Mouse (Mus musculus): ENCODE measurements around the gene Fut2.
"Not testable (repeated sequence)": the region's sequence is repeated elsewhere in the genome, so short reads cannot be mapped to it uniquely, and the experiment has no call there.

Fut2 gene

GRCm38 (mm10) chr7:45677627-45678295, 11.6 kb upstream of the Fut2 start:
- no peak overlapping the region for H3K4me3 ChIP-seq (replicated peaks; ENCODE audit: low read length)
- no peaks in the 10 kb centered on the region; the same call in 1 of the 2 replicates for H3K36me3 ChIP-seq (ENCODE audit: insufficient read depth, low read length)
- peaks cover 16% of the 10 kb centered on the region for H3K4me1 ChIP-seq (replicated peaks; ENCODE audit: low read depth, low read length)
- H3K27me3 ChIP-seq (ENCODE audit: insufficient read depth, low read length): peaks cover 33% of the 10 kb centered on the region
- H3K9me3 ChIP-seq (ENCODE audit: low read length): no peaks in the 10 kb centered on the region
- TF ChIP-seq POU5F1 (IDR thresholded peaks at IDR 0.05; ENCODE audit: borderline replicate concordance, low read length): no peak
- TF ChIP-seq NANOG (IDR thresholded peaks at IDR 0.05; ENCODE audit: borderline replicate concordance, low read length): no peak
- no peak for TF ChIP-seq CTCF (conservative IDR thresholded peaks at IDR 0.05; ENCODE audit: low read length)

GRCm38 (mm10) chr7:45668921-45669320, 2.7 kb upstream of the Fut2 start:
- Histone ChIP-seq H3K27me3 (ENCODE audit: insufficient read depth, low read length) (peaks cover 16% of the 10 kb centered on the region; the same call in 1 of the 2 replicates), H3K4me1 (replicated peaks; ENCODE audit: low read depth, low read length) (peaks cover 27% of the 10 kb centered on the region), H3K4me3 (replicated peaks; ENCODE audit: low read length) (no peak overlapping the region), H3K36me3 (ENCODE audit: insufficient read depth, low read length) (no peaks in the 10 kb centered on the region), H3K9me3 (ENCODE audit: low read length) (peaks cover 13% of the 10 kb centered on the region)
- TF ChIP-seq CTCF (conservative IDR thresholded peaks at IDR 0.05; ENCODE audit: low read length) (peak; percentile 54), POU5F1 (IDR thresholded peaks at IDR 0.05; ENCODE audit: borderline replicate concordance, low read length) (no peak)

- H3K27me3 ChIP-seq (ENCODE audit: insufficient read depth, low read length): peaks cover 13% of the 10 kb centered on the region; the same call in 1 of the 2 replicates
- peaks cover 37% of the 10 kb centered on the region for H3K4me1 ChIP-seq (replicated peaks; ENCODE audit: low read depth, low read length)
- H3K36me3 ChIP-seq (ENCODE audit: insufficient read depth, low read length): no peaks in the 10 kb centered on the region
- TF ChIP-seq CTCF (conservative IDR thresholded peaks at IDR 0.05; ENCODE audit: low read length) (no peak), POU5F1 (IDR thresholded peaks at IDR 0.05; ENCODE audit: borderline replicate concordance, low read length) (no peak), NANOG (IDR thresholded peaks at IDR 0.05; ENCODE audit: borderline replicate concordance, low read length) (no peak)
- H3K9me3 ChIP-seq (ENCODE audit: low read length): peaks cover 13% of the 10 kb centered on the region
- H3K4me3 ChIP-seq (replicated peaks; ENCODE audit: low read length): no peak overlapping the region
Observed at GRCm38 (mm10) chr7:45667761-45668160, 1.6 kb upstream of the Fut2 start.

- Histone ChIP-seq H3K9me3 (ENCODE audit: low read length) (peaks cover 21% of the 10 kb centered on the region), H3K36me3 (ENCODE audit: insufficient read depth, low read length) (no peaks in the 10 kb centered on the region), H3K27me3 (ENCODE audit: insufficient read depth, low read length) (0 out of 2 replicates have a peak, but pooled peaks cover 13% of the 10 kb centered on the region), H3K4me1 (replicated peaks; ENCODE audit: low read depth, low read length) (peaks cover 37% of the 10 kb centered on the region), H3K4me3 (replicated peaks; ENCODE audit: low read length) (no peak overlapping the region)
- no peak for TF ChIP-seq POU5F1 (IDR thresholded peaks at IDR 0.05; ENCODE audit: borderline replicate concordance, low read length)
- no peak for TF ChIP-seq NANOG (IDR thresholded peaks at IDR 0.05; ENCODE audit: borderline replicate concordance, low read length)
- TF ChIP-seq CTCF (conservative IDR thresholded peaks at IDR 0.05; ENCODE audit: low read length): no peak
Observed at GRCm38 (mm10) chr7:45665303-45666138, 673 bp downstream of the Fut2 start.

GRCm38 (mm10) chr7:45661702-45662101, 4.5 kb downstream of the Fut2 start:
- Histone ChIP-seq H3K27me3 (ENCODE audit: insufficient read depth, low read length) (0 out of 2 replicates have a peak, but pooled peaks cover 13% of the 10 kb centered on the region), H3K9me3 (ENCODE audit: low read length) (peaks cover 45% of the 10 kb centered on the region), H3K4me1 (replicated peaks; ENCODE audit: low read depth, low read length) (peaks cover 37% of the 10 kb centered on the region)
- H3K4me3 ChIP-seq (replicated peaks; ENCODE audit: low read length); H3K36me3 ChIP-seq (ENCODE audit: insufficient read depth, low read length): not testable (repeated sequence)

- Histone ChIP-seq H3K36me3 (ENCODE audit: insufficient read depth, low read length) (no peaks in the 10 kb centered on the region), H3K27me3 (ENCODE audit: insufficient read depth, low read length) (0 out of 2 replicates have a peak, but pooled peaks cover 13% of the 10 kb centered on the region), H3K9me3 (ENCODE audit: low read length) (peaks cover 47% of the 10 kb centered on the region), H3K4me1 (replicated peaks; ENCODE audit: low read depth, low read length) (peaks cover 31% of the 10 kb centered on the region), H3K4me3 (replicated peaks; ENCODE audit: low read length) (no peak overlapping the region)
- no peak for TF ChIP-seq POU5F1 (IDR thresholded peaks at IDR 0.05; ENCODE audit: borderline replicate concordance, low read length)
- TF ChIP-seq NANOG (IDR thresholded peaks at IDR 0.05; ENCODE audit: borderline replicate concordance, low read length): no peak
- no peak for TF ChIP-seq CTCF (conservative IDR thresholded peaks at IDR 0.05; ENCODE audit: low read length)
Observed at GRCm38 (mm10) chr7:45660746-45661478, 5.3 kb downstream of the Fut2 start.

- Histone ChIP-seq H3K4me3 (replicated peaks; ENCODE audit: low read length) (no peak overlapping the region), H3K36me3 (ENCODE audit: insufficient read depth, low read length) (no peaks in the 10 kb centered on the region), H3K9me3 (ENCODE audit: low read length) (peaks cover 29% of the 10 kb centered on the region), H3K4me1 (replicated peaks; ENCODE audit: low read depth, low read length) (peaks cover 36% of the 10 kb centered on the region), H3K27me3 (ENCODE audit: insufficient read depth, low read length) (peaks cover 18% of the 10 kb centered on the region)
- no peak for TF ChIP-seq NANOG (IDR thresholded peaks at IDR 0.05; ENCODE audit: borderline replicate concordance, low read length)
- no peak for TF ChIP-seq POU5F1 (IDR thresholded peaks at IDR 0.05; ENCODE audit: borderline replicate concordance, low read length)
- TF ChIP-seq CTCF (conservative IDR thresholded peaks at IDR 0.05; ENCODE audit: low read length): no peak
Observed at GRCm38 (mm10) chr7:45654424-45655047, 11.7 kb downstream of the Fut2 start.

- peak overlapping the region; percentile 43; the same call in 1 of the 2 replicates for H3K4me3 ChIP-seq (replicated peaks; ENCODE audit: low read length)
- peaks cover 14% of the 10 kb centered on the region for H3K9me3 ChIP-seq (ENCODE audit: low read length)
- peaks cover 34% of the 10 kb centered on the region for H3K27me3 ChIP-seq (ENCODE audit: insufficient read depth, low read length)
- H3K36me3 ChIP-seq (ENCODE audit: insufficient read depth, low read length): not testable (repeated sequence)
- H3K4me1 ChIP-seq (replicated peaks; ENCODE audit: low read depth, low read length): peaks cover 30% of the 10 kb centered on the region
Observed at GRCm38 (mm10) chr7:45650484-45650883, 15.7 kb downstream of the Fut2 start.
